Comparison of ENCODE assay signal across 14 mouse cellular contexts in genomic region chr7:80372667-80373066, GRCm38 (mm10).
DNase-seq lines count a peak whose midpoint lies in the region.
"Had no signal": no experiment of that assay in that cellular context is flagged by ENCODE, and none has a peak within 500 bp of the region (broad histone marks: within the 10 kb centered on the region; RNA-seq: fewer than 3 reads in every experiment).

No protein-coding gene starts in this region.

- DNase-seq in cerebellum, adult 9-10 months, result peak; percentile 56
- DNase-seq in cerebellum, adult 8-10 months, result no peak
- peak; percentile 44 to 64 for DNase-seq in thymus, postnatal 36 days
- DNase-seq in thymus, postnatal 25 days, result no peak
- peak; percentile 48 for DNase-seq in thymus, postnatal 4 days
- no peak for DNase-seq in liver
- DNase-seq: adrenal gland, postnatal 10 days; cerebellum, adult 11-12 months; cerebellum, adult 9-11 months; cerebellum, postnatal 25 days; gastrocnemius, postnatal 25 days; heart, adult 18-20 months; heart, postnatal 10 days; heart, postnatal 36 days had no signal

Comparison
In these comparisons a context has a peak if more than half of its experiments do, and no peak if none do; other contexts are left out.
1. DNase-seq: peak in cerebellum, adult 9-10 months (single experiment), thymus, postnatal 36 days (2 of 2) and thymus, postnatal 4 days (single experiment); none in cerebellum, adult 8-10 months (single experiment), thymus, postnatal 25 days (single experiment) and liver (single experiment).